Mouse (Mus musculus): ENCODE results near the gene Pias1. TPM values are rescaled to one million over a fixed set of nuclear protein-coding genes. Genes with fewer than 3 reads are reported as not detected.
"Not testable (repeated sequence)": the region's sequence is repeated elsewhere in the genome, so short reads cannot be mapped to it uniquely, and the experiment has no call there.

The Pias1 gene
- polyA plus RNA-seq, 1 experiment: 34.6 TPM

GRCm38 (mm10) chr9:62860866-62861265, 126.9 kb downstream of the Pias1 start:
- no peak for TF ChIP-seq CTCF (IDR thresholded peaks at IDR 0.05; ENCODE audit: extremely low read depth, insufficient read depth, low read length)
- TF ChIP-seq POLR2A (IDR thresholded peaks at IDR 0.05; ENCODE audit: extremely low read depth, insufficient read depth, low read length): no peak
- Histone ChIP-seq H3K4me1 (ENCODE audit: control insufficient read depth, insufficient read depth, low read length) (no peaks in the 10 kb centered on the region), H3K4me3 (ENCODE audit: insufficient read depth, low read length) (no peak overlapping the region), H3K27ac (ENCODE audit: insufficient read depth, low read length) (no peak overlapping the region)

GRCm38 (mm10) chr9:62860102-62860501, 127.6 kb downstream of the Pias1 start:
- H3K4me3 ChIP-seq (ENCODE audit: insufficient read depth, low read length); H3K27ac ChIP-seq (ENCODE audit: insufficient read depth, low read length); H3K4me1 ChIP-seq (ENCODE audit: control insufficient read depth, insufficient read depth, low read length): not testable (repeated sequence)

GRCm38 (mm10) chr9:62858266-62859019, 129.3 kb downstream of the Pias1 start:
- H3K27ac ChIP-seq (ENCODE audit: insufficient read depth, low read length): no peak overlapping the region
- no peaks in the 10 kb centered on the region for H3K4me1 ChIP-seq (ENCODE audit: control insufficient read depth, insufficient read depth, low read length)
- no peak overlapping the region for H3K4me3 ChIP-seq (ENCODE audit: insufficient read depth, low read length)
- TF ChIP-seq CTCF (IDR thresholded peaks at IDR 0.05; ENCODE audit: extremely low read depth, insufficient read depth, low read length) (no peak), POLR2A (IDR thresholded peaks at IDR 0.05; ENCODE audit: extremely low read depth, insufficient read depth, low read length) (no peak)

DNA sequence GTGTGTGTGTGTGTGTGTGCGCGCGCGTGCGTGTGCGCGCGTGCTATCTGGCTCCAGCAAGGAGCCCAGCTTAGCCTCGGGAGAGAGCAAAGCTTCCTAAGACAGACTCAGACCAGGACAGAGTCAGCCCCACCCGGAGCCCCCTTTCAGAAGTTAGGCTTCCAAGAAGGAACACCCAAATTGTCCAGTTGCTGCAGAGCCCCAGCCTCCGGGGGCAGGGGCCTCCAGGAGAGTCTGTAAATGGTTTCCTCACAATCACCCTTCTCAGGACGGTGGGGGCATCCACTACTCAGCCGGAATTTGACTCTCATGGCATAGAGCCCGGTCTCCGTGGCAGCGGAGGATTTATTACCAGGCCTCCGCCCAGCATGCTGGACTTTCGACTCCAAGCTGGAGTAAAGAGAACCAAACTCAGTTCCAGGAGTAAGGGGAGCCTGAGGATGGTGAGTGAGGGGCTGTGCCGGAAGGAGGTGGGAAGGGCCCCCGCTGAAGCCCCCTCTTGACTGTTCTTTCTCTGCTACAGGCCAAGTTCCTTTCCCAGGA, 129.9 kb downstream of the Pias1 start, which contains the start of gene Calml4:
Calml4 (plus strand) TSS at position 362 of the 543 bp plus-strand sequence.
- no peak within 1 kb of the TSS for H3K4me3 ChIP-seq (ENCODE audit: insufficient read depth, low read length)
- H3K27ac ChIP-seq (ENCODE audit: insufficient read depth, low read length): no peak within 1 kb of the TSS
- H3K4me1 ChIP-seq (ENCODE audit: control insufficient read depth, insufficient read depth, low read length): no peaks in the 10 kb centered on the region
- no peak for TF ChIP-seq POLR2A (IDR thresholded peaks at IDR 0.05; ENCODE audit: extremely low read depth, insufficient read depth, low read length)
- TF ChIP-seq CTCF (IDR thresholded peaks at IDR 0.05; ENCODE audit: extremely low read depth, insufficient read depth, low read length): no peak

- Histone ChIP-seq H3K4me1 (ENCODE audit: control insufficient read depth, insufficient read depth, low read length) (no peaks in the 10 kb centered on the region), H3K27ac (ENCODE audit: insufficient read depth, low read length) (no peak overlapping the region), H3K4me3 (ENCODE audit: insufficient read depth, low read length) (no peak overlapping the region)
- TF ChIP-seq CTCF (IDR thresholded peaks at IDR 0.05; ENCODE audit: extremely low read depth, insufficient read depth, low read length) (no peak), POLR2A (IDR thresholded peaks at IDR 0.05; ENCODE audit: extremely low read depth, insufficient read depth, low read length) (no peak)
Measured at GRCm38 (mm10) chr9:62857216-62857615, 130.5 kb downstream of the Pias1 start.

GRCm38 (mm10) chr9:62854483-62854882, 133.2 kb downstream of the Pias1 start:
- Histone ChIP-seq H3K4me3 (ENCODE audit: insufficient read depth, low read length) (no peak overlapping the region), H3K27ac (ENCODE audit: insufficient read depth, low read length) (no peak overlapping the region), H3K4me1 (ENCODE audit: control insufficient read depth, insufficient read depth, low read length) (no peaks in the 10 kb centered on the region)
- TF ChIP-seq POLR2A (IDR thresholded peaks at IDR 0.05; ENCODE audit: extremely low read depth, insufficient read depth, low read length) (no peak), CTCF (IDR thresholded peaks at IDR 0.05; ENCODE audit: extremely low read depth, insufficient read depth, low read length) (no peak)

DNA sequence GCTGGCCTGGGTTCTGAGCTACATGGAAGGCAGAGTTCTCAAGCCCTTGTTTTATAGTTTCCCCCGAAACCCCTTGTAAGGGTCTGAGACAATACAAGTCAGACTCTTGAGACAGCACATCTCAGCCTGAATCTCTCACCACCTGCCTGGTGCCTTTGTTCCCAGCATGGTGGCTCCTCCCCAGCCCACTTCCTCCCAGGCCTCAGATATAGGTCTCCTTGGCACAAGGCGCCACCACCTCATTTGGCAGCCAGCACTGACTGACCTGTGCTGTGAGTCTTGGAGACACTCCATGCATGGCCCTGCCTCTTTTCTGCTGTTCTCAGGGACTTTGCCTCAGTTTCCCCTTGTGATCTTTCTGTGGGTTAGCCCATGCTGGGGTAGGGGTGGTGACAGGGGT, 136.2 kb downstream of the Pias1 start:
- TF ChIP-seq POLR2A (IDR thresholded peaks at IDR 0.05; ENCODE audit: extremely low read depth, insufficient read depth, low read length) (no peak), CTCF (IDR thresholded peaks at IDR 0.05; ENCODE audit: extremely low read depth, insufficient read depth, low read length) (no peak)
- H3K4me1 ChIP-seq (ENCODE audit: control insufficient read depth, insufficient read depth, low read length): peaks cover 1% of the 10 kb centered on the region; the same call in 1 of the 2 replicates
- H3K4me3 ChIP-seq (ENCODE audit: insufficient read depth, low read length): no peak overlapping the region
- H3K27ac ChIP-seq (ENCODE audit: insufficient read depth, low read length): no peak overlapping the region

- Histone ChIP-seq H3K4me1 (ENCODE audit: control insufficient read depth, insufficient read depth, low read length) (peaks cover 1% of the 10 kb centered on the region; the same call in 1 of the 2 replicates), H3K27ac (ENCODE audit: insufficient read depth, low read length) (no peak overlapping the region), H3K4me3 (ENCODE audit: insufficient read depth, low read length) (no peak overlapping the region)
- TF ChIP-seq CTCF (IDR thresholded peaks at IDR 0.05; ENCODE audit: extremely low read depth, insufficient read depth, low read length) (no peak), POLR2A (IDR thresholded peaks at IDR 0.05; ENCODE audit: extremely low read depth, insufficient read depth, low read length) (no peak)
Measured at GRCm38 (mm10) chr9:62848641-62849040, 139.1 kb downstream of the Pias1 start.

DNA sequence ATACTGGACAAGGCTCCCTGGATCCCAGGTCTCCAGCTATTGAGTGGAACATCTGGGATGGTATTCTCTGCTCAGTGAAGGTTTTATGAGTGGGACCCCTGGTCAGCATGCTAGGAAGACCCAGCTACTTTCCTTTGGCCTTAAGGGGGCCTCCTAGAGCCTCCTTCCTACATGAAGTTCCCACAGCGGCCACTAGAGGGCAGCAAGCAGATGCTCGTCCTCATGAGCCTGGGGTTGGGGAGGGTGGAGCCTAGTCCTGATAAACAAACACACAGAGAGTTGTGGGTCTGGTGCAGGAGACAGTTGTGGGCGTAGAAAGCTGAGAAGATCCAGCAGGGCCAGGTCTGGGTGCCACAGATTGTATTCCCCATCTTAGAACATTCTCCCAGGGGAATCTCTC, 140.0 kb downstream of the Pias1 start:
- TF ChIP-seq CTCF (IDR thresholded peaks at IDR 0.05; ENCODE audit: extremely low read depth, insufficient read depth, low read length) (peak; percentile 99), POLR2A (IDR thresholded peaks at IDR 0.05; ENCODE audit: extremely low read depth, insufficient read depth, low read length) (no peak)
- no peak overlapping the region for H3K4me3 ChIP-seq (ENCODE audit: insufficient read depth, low read length)
- peaks cover 1% of the 10 kb centered on the region; the same call in 1 of the 2 replicates for H3K4me1 ChIP-seq (ENCODE audit: control insufficient read depth, insufficient read depth, low read length)
- H3K27ac ChIP-seq (ENCODE audit: insufficient read depth, low read length): no peak overlapping the region

DNA sequence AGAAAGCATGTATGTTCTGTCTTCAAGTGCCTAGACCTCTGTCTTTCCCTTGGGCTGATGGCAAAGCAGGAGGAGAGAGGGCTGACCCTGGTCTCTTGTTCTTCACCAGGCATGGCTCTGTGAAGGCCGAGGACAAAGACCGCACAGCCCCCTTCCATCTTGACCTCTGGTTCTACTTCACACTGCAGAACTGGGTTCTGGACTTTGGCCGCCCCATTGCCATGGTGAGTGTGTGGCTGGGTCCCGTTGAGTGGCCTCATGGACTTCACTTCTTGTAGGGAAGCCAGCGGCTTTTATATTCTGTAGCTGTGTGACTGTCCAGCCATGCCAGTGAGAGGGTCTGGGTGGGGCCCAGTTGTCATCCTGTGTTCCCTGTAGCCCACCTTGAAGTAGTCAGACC, 143.3 kb downstream of the Pias1 start:
- H3K4me3 ChIP-seq (ENCODE audit: insufficient read depth, low read length): no peak overlapping the region
- peaks cover 1% of the 10 kb centered on the region; the same call in 1 of the 2 replicates for H3K4me1 ChIP-seq (ENCODE audit: control insufficient read depth, insufficient read depth, low read length)
- TF ChIP-seq POLR2A (IDR thresholded peaks at IDR 0.05; ENCODE audit: extremely low read depth, insufficient read depth, low read length) (no peak), CTCF (IDR thresholded peaks at IDR 0.05; ENCODE audit: extremely low read depth, insufficient read depth, low read length) (no peak)
- H3K27ac ChIP-seq (ENCODE audit: insufficient read depth, low read length): no peak overlapping the region
